Mouse (Mus musculus) stomach, embryonic 16.5 days (tissue): Measurements from ENCODE around the gene Tubd1. TPM values are rescaled to one million over a fixed set of nuclear protein-coding genes. Genes with fewer than 3 reads are reported as not detected.
A peak's percentile ranks its signal among the peaks of the same experiment; 100 is the strongest.

ENCODE experiments used
- ATAC-seq: fragments of 200-750 bp; cut with Nextera tagmentation; 2 replicates; pipeline ENCODE4 v1.8.0; 2017; ENCODE audit warnings: moderate number of reproducible peaks, moderate TSS enrichment; ENCODE audit not compliant: insufficient read depth, low FRiP score
- H3K27ac ChIP-seq: fragments of 300-500 bp; sonication (generic); 2 replicates; pipeline ENCODE4 v1.5.1; 2014; ENCODE audit warnings: low read length
- H3K27me3 ChIP-seq: fragments of 300-500 bp; sonication (generic); 2 replicates; pipeline ENCODE4 v1.6.1; 2014; ENCODE audit warnings: low read length, control low read depth, mixed read lengths; ENCODE audit not compliant: control insufficient read depth, insufficient read depth
- H3K36me3 ChIP-seq: fragments of 300-500 bp; sonication (generic); 2 replicates; pipeline ENCODE4 v1.6.1; 2014; ENCODE audit warnings: low read length; ENCODE audit not compliant: control insufficient read depth, insufficient read depth
- H3K4me1 ChIP-seq: fragments of 300-500 bp; sonication (generic); 2 replicates; pipeline ENCODE4 v1.6.1; 2014; ENCODE audit warnings: low read length, control low read depth, mixed read lengths; ENCODE audit not compliant: control insufficient read depth, insufficient read depth
- H3K4me2 ChIP-seq: fragments of 300-500 bp; sonication (generic); 2 replicates; pipeline ENCODE4 v1.6.1; 2014; ENCODE audit warnings: low read depth, low read length, mixed read lengths
- H3K4me3 ChIP-seq: fragments of 300-500 bp; sonication (generic); replicated peaks from 2 replicates; pipeline ENCODE4 v1.5.1; 2014; ENCODE audit warnings: mild to moderate bottlenecking, low read length
- H3K9ac ChIP-seq: fragments of 300-500 bp; sonication (generic); 2 replicates; pipeline ENCODE4 v1.6.1; 2014; ENCODE audit warnings: low read length
- H3K9me3 ChIP-seq: fragments of 300-500 bp; sonication (generic); replicated peaks from 2 replicates; pipeline ENCODE4 v1.6.1; 2016; ENCODE audit warnings: low read length, control low read depth; ENCODE audit not compliant: control insufficient read depth
- WGBS: fragments of 180-500 bp; shearing (Covaris S2); extraction: QIAGEN DNeasy Blood & Tissue Kit; methylation state at CpG from one replicate; pipeline ENCODE4 v1.1.7; 2014; 5-methylcytosine and 5-hydroxymethylcytosine counted together
- polyA plus RNA-seq: library from polyadenylated mRNA; unstranded; fragments of >200 nt; fragmentation: Nextera tagmentation; extraction: Ambion mirVana; gene quantifications from 2 replicates; pipeline ENCODE4 v1.2.1, GENCODE M21; 2015

The Tubd1 gene
- polyA plus RNA-seq: 10.4 and 11.8 TPM in 2 replicates

DNA sequence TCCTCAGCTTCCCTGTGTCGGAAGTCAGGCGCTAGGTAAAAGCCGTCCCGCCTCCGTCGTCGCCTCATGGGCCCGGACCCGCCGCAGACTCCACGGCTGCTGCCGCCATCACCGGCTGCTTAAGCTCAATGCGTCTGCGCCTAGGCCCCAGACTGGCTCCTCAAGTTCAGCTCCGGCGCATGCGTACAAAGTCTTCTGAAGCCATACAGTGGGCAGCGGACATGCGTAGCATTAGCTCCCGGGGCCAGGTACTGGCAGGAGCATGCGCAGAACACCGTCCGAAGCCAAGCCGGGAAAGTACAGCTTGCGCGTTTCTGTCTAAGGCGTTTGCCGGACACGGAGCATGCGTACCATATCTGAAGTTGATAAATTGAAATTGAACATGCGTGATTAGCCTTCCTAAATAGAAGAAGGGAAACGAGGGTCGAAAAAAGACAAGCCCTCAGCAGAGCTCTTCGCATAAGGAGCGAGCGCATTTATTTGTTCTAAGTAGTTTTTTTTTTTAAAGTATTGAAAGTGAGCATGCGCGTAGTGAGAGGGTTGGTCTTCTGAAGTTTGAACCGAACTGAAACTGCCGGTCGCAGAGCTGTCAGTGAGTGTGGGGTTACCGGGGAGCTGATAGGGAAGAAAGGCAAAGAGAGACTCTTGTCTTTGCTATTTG is at the start of gene Tubd1, which contains the start of gene Rps6kb1:
TSS of gene Tubd1 (plus strand) at position 353 of the 661 bp plus-strand sequence.
TSS of gene Rps6kb1 (minus strand) at position 167 of the 661 bp plus-strand sequence.
- H3K36me3 ChIP-seq: peaks cover 4% of the 10 kb centered on the region; the same call in 1 of the 2 replicates
- under 1% methylated on average over 43 of the region's 43 CpGs for WGBS
- ATAC-seq: peak; percentile 97
- H3K27ac ChIP-seq: peak within 1 kb of the TSS; percentile 91
- no peaks in the 10 kb centered on the region for H3K27me3 ChIP-seq
- H3K9me3 ChIP-seq: no peaks in the 10 kb centered on the region
- peak within 1 kb of the TSS; percentile 93 for H3K4me3 ChIP-seq
- peaks cover 3% of the 10 kb centered on the region for H3K4me1 ChIP-seq
- H3K4me2 ChIP-seq: peak within 1 kb of the TSS; percentile 76
- H3K9ac ChIP-seq: peak within 1 kb of the TSS; percentile 97

DNA sequence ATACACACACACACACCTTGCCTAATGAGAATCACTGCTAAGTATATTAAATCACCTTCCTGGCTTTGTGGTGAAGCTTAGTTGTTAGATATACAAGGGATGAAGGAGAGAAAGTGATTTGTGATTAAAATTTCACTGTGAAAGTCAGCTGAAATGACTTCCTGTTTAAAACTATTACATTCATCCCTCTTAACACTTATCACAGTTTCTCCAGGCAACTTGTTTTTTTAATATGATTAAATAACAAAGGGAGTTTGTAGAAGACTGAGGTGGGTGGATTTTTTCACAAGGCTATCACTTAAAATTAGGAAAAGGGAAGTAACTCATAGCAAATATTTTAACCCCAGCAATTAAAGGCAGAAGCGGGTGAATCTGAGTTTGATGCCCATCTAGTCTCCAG is 47.4 kb upstream of the Tubd1 start:
- no peak for ATAC-seq
- H3K4me3 ChIP-seq: no peak overlapping the region
- WGBS: 87% methylated on average over 1 of the region's 1 CpGs
- H3K9ac ChIP-seq: no peak overlapping the region
- no peak overlapping the region for H3K4me2 ChIP-seq
- H3K36me3 ChIP-seq: peaks cover 4% of the 10 kb centered on the region; the same call in 1 of the 2 replicates
- H3K9me3 ChIP-seq: no peaks in the 10 kb centered on the region
- H3K27me3 ChIP-seq: no peaks in the 10 kb centered on the region
- H3K4me1 ChIP-seq: no peaks in the 10 kb centered on the region
- H3K27ac ChIP-seq: no peak overlapping the region

DNA sequence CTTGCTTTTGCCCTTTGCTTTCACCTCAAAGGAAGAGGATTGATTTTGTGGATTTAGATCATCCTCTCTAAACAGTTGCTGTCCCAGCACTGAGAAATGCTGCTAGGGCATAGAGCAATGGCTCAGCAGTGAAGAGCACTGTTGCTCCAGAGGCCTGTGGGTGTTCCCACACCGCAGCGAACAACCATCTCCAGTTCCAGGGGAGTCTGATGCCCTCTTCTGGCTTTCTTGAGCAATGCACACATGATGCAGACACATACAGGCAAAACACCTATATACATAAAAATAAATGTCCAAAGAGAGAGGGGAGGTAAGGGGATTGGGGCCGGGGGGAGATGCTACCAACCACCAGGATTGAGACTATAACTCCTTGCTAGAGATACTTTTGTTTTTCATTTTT is 46.9 kb upstream of the Tubd1 start:
- no peaks in the 10 kb centered on the region for H3K4me1 ChIP-seq
- no peak overlapping the region for H3K4me2 ChIP-seq
- no peak overlapping the region for H3K9ac ChIP-seq
- no peaks in the 10 kb centered on the region for H3K9me3 ChIP-seq
- 77% methylated on average over 3 of the region's 3 CpGs for WGBS
- H3K27ac ChIP-seq: no peak overlapping the region
- peaks cover 4% of the 10 kb centered on the region; the same call in 1 of the 2 replicates for H3K36me3 ChIP-seq
- H3K4me3 ChIP-seq: no peak overlapping the region
- H3K27me3 ChIP-seq: no peaks in the 10 kb centered on the region
- no peak for ATAC-seq

DNA sequence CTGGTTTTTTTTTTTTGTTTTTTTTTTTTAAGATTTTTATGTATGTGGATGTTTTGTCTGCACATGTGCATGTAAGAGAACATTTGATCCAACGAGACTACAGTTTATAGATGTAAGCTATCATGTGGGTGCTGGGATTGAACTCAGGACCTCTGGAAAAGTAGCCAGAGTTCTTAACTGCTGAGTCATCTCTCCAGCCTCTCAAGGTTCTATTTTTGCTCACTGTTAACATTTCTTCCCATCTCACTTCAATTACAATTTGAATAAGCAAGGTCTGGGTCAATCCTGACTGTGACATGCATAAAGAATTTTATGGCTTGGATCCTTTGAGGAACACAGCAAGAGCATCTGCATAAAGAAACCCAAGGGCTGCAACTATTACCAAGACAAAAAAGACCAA is 44.0 kb upstream of the Tubd1 start:
- H3K4me1 ChIP-seq: no peaks in the 10 kb centered on the region
- H3K4me2 ChIP-seq: no peak overlapping the region
- WGBS: 75% methylated on average over 1 of the region's 1 CpGs
- no peak overlapping the region for H3K4me3 ChIP-seq
- H3K36me3 ChIP-seq: peaks cover 4% of the 10 kb centered on the region; the same call in 1 of the 2 replicates
- no peak overlapping the region for H3K27ac ChIP-seq
- H3K9ac ChIP-seq: no peak overlapping the region
- no peaks in the 10 kb centered on the region for H3K9me3 ChIP-seq
- no peaks in the 10 kb centered on the region for H3K27me3 ChIP-seq
- ATAC-seq: no peak

DNA sequence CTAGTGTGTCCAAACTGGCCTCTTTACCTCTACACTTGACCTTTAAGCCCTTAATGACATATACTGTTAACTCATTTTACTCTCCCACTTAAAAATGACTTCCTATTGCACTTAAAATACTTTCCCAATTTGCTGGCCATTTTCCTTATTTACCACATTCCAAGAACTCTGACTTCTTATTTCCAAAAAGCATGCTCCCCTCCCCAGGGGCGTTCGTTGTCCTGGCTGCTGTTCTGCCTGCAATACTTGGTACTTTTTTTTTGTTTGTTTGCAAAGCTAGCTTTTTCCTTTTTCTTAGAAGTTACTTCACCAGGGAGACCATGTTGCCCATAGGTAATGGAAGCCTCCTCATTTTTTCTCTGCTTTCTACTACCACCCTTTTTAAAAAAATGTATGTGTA is 41.7 kb upstream of the Tubd1 start:
- Histone ChIP-seq H3K4me2 (no peak overlapping the region), H3K9me3 (no peaks in the 10 kb centered on the region), H3K4me3 (no peak overlapping the region), H3K9ac (no peak overlapping the region), H3K27ac (no peak overlapping the region), H3K36me3 (peaks cover 10% of the 10 kb centered on the region; the same call in 1 of the 2 replicates), H3K27me3 (no peaks in the 10 kb centered on the region), H3K4me1 (no peaks in the 10 kb centered on the region)
- WGBS: 87% methylated on average over 2 of the region's 2 CpGs
- ATAC-seq: no peak

DNA sequence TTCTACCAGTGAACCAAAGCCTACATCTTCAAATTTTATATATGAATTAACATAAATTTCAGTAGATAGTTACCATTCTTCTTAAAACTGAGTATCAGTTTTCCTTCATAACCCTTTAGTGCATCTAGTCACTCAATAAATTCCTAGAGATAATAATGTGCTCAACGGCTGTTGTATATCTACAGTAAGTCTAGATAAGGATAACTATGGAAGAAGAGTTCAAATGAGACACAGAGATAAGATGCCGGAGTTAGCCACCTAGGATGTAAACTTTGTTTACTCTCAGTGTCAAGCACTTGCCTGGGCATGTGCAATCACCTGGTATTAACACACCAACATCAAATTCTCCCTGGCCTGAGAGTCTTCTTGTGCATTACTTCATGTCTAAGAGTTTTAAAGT is 37.5 kb upstream of the Tubd1 start:
- ATAC-seq: no peak
- Histone ChIP-seq H3K4me3 (no peak overlapping the region), H3K27ac (no peak overlapping the region), H3K4me2 (no peak overlapping the region), H3K36me3 (peaks cover 25% of the 10 kb centered on the region; the same call in 1 of the 2 replicates), H3K9me3 (no peaks in the 10 kb centered on the region), H3K27me3 (no peaks in the 10 kb centered on the region), H3K4me1 (no peaks in the 10 kb centered on the region), H3K9ac (no peak overlapping the region)
- whole genome bisulfite sequencing: 63% methylated on average over 2 of the region's 2 CpGs

DNA sequence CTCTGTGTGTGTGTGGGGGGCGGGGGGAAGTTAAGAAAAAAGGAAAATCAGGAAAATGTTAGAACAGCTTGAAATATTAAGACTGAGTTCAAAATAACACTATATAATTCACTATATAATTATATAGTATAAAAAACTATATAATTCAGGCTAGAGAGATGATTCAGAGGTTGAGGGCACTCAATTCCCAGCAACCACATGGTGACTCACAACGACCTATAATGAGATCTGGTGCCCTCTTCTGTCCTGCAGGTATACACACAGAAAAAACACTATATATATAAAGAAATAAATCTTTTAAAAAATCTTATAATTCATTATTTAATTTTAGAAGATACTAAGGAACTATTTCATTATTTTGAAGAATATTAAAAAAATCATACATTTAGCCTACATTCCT is 36.8 kb upstream of the Tubd1 start:
- 80% methylated on average over 2 of the region's 2 CpGs for WGBS
- H3K4me2 ChIP-seq: no peak overlapping the region
- no peaks in the 10 kb centered on the region for H3K27me3 ChIP-seq
- no peaks in the 10 kb centered on the region for H3K4me1 ChIP-seq
- H3K36me3 ChIP-seq: peaks cover 25% of the 10 kb centered on the region; the same call in 1 of the 2 replicates
- H3K27ac ChIP-seq: no peak overlapping the region
- H3K4me3 ChIP-seq: no peak overlapping the region
- H3K9ac ChIP-seq: no peak overlapping the region
- H3K9me3 ChIP-seq: no peaks in the 10 kb centered on the region
- no peak for ATAC-seq

DNA sequence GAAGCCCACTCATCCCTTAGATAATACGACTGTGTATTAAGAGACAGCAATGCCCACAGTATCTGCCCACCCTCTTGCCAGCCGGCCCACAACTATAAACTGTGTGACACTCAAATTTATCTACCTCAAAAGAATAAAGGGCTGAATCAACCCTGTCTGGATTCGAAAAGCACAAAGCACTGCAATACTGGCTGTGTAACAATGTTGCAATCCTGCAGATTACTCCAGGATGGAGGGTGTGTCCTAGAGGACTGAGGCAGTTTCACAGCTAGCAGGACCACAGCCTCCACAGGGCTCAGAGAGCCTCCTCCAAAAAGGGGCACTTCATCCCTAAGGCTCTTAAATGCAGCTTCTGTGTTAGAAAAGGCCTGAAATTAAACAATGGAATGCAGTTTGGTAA is 28.2 kb upstream of the Tubd1 start:
- Histone ChIP-seq H3K27me3 (no peaks in the 10 kb centered on the region), H3K27ac (no peak overlapping the region), H3K36me3 (peaks cover 16% of the 10 kb centered on the region), H3K4me1 (no peaks in the 10 kb centered on the region), H3K9me3 (no peaks in the 10 kb centered on the region), H3K9ac (no peak overlapping the region), H3K4me2 (no peak overlapping the region), H3K4me3 (no peak overlapping the region)
- no peak for ATAC-seq
- WGBS: 89% methylated on average over 3 of the region's 3 CpGs

DNA sequence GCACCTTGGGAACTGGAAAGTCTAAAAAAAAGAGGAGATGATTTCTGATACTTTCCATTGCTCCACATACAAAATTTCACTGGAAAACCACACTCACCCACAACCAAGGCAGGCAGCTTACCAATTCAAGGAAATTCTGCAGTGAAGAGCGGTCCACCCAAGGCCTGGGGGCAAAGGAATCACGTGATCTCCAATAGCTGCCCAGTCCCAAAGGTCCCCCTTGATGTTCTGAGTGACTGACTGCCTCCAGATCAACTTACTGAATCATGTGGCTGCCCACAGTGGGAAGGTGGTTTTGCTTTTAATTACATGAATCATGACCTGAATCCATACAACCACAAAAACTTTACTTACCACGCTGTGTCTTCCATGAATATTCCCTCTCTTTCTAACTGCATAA is 27.6 kb upstream of the Tubd1 start:
- no peak overlapping the region for H3K27ac ChIP-seq
- H3K9ac ChIP-seq: no peak overlapping the region
- no peak overlapping the region for H3K4me2 ChIP-seq
- no peak overlapping the region for H3K4me3 ChIP-seq
- H3K4me1 ChIP-seq: no peaks in the 10 kb centered on the region
- H3K27me3 ChIP-seq: no peaks in the 10 kb centered on the region
- H3K36me3 ChIP-seq: peaks cover 16% of the 10 kb centered on the region
- no peaks in the 10 kb centered on the region for H3K9me3 ChIP-seq
- 92% methylated on average over 3 of the region's 3 CpGs for WGBS
- ATAC-seq: no peak
